Mouse (Mus musculus) gonadal fat pad, adult 2 months (tissue): Measurements from ENCODE around the gene Ldhc. TPM values are rescaled to one million over a fixed set of nuclear protein-coding genes. Genes with fewer than 3 reads are reported as not detected.

Source experiments
- DNase-seq: peaks from one replicate; pipeline ENCODE4 v3.0.0-alpha.2; 2012; ENCODE audit warnings: low read depth
- polyA plus RNA-seq: library from polyadenylated mRNA; depleted of rRNA; stranded (reverse); fragments of >200 nt; gene quantifications from 2 replicates; pipeline ENCODE4 v1.2.3, GENCODE M21; 2012; rRNA removed

Ldhc gene
- polyA plus RNA-seq, 1 experiment, result 3.6 TPM

GRCm38 (mm10) chr7:46918678-46919371 lies 57.8 kb downstream of the Ldhc start:
- no peak for DNase-seq

DNA sequence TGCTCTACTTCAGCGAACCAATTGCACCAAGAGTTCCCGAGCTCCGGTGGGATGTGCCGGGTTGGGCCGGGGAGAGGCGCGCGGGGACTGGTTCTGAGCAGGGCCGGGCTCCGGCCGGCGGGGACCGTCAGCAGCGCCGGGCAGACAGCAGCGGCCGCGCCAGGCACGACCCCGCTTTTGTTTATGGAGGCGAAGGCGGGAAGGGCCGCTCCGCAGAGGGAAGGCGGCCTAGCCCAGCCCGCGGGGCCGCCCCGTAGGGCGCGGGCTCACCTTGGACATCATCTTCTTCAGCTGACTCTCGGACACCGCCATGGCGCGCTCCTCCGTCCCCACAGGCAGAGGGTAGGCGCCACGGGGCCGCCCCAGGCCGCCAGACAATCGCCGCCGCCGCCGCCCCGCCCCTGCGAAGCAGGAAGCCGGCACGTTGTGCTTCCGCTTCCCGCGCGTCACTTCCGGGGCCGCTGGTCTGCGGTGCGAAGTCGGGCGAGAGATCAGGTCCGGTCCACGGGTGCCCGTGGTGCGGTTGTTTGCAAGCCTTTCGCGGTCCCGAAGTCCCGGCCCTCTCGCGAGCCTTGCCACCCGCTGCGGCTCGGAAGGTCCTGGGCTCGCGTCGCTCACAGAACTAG lies 58.7 kb downstream of the Ldhc start, which contains the start of gene Tsg101:
Gene Tsg101, minus strand, starts transcription at position 419 of the 626 bp plus-strand sequence.
- no peak for DNase-seq

DNA sequence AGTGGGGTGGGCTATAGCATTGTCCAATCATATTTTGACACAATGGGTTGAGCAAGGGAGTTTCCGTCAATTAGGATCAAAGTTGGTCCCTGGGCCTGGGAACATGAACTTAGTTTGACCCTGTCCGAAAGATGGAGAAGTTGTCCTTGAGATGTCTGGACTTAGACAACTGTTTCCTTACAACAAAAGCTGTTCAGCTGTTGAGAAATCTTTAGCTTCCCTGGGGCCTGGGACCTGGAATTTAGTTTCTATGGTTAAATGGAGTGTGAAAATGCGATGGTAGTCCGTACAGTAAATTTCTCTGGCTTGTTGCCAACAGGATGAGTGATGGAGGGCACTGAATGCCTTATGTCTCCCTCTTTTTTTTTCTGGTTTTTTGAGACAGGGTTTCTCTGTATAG lies 61.1 kb downstream of the Ldhc start:
- DNase-seq, result no peak

Other genes starting within 250 kb of the Ldhc start
- gene Sergef, start 221.4 kb upstream of the Ldhc start, polyA plus RNA-seq, result 6.9 and 10.8 TPM in 2 replicates
- 0.29 and 0.66 TPM in 2 replicates for gene Tph1, start 188.7 kb upstream of the Ldhc start, polyA plus RNA-seq
- gene Saal1, start 150.5 kb upstream of the Ldhc start, polyA plus RNA-seq, result 4.3 and 5.4 TPM in 2 replicates
- gene Saa3, start 145.5 kb upstream of the Ldhc start, polyA plus RNA-seq, result 7.1 and 9.3 TPM in 2 replicates
- 0.04 TPM in 1 of 2 replicates, not detected in the other for gene Saa4, start 128.6 kb upstream of the Ldhc start, polyA plus RNA-seq
- gene Saa1, start 118.2 kb upstream of the Ldhc start, polyA plus RNA-seq, result 0.23 TPM in 1 of 2 replicates, not detected in the other
- not detected in 2 replicates for gene Saa2, start 109.4 kb upstream of the Ldhc start, polyA plus RNA-seq
- gene Hps5, start 65.1 kb upstream of the Ldhc start, polyA plus RNA-seq, result 17.9 and 20.3 TPM in 2 replicates
- gene Gtf2h1, start 65.1 kb upstream of the Ldhc start, polyA plus RNA-seq, result 9.7 and 10.6 TPM in 2 replicates
- gene Ldha, start 19.7 kb upstream of the Ldhc start, polyA plus RNA-seq, result 562 and 1,009 TPM in 2 replicates
- 84.1 and 103 TPM in 2 replicates for gene Tsg101, start 58.8 kb downstream of the Ldhc start, polyA plus RNA-seq
- 6.5 and 7.6 TPM in 2 replicates for gene Uevld, start 97.3 kb downstream of the Ldhc start, polyA plus RNA-seq
- 7.5 and 11.2 TPM in 2 replicates for gene Gm9999, start 122.4 kb downstream of the Ldhc start, polyA plus RNA-seq
- gene Spty2d1, start 147.2 kb downstream of the Ldhc start, polyA plus RNA-seq, result 8.0 and 12.0 TPM in 2 replicates
- gene Tmem86a, start 189.4 kb downstream of the Ldhc start, polyA plus RNA-seq, result 28.8 and 29.4 TPM in 2 replicates